ENCODE assay signal across 8 mouse cellular contexts in the genomic region with DNA sequence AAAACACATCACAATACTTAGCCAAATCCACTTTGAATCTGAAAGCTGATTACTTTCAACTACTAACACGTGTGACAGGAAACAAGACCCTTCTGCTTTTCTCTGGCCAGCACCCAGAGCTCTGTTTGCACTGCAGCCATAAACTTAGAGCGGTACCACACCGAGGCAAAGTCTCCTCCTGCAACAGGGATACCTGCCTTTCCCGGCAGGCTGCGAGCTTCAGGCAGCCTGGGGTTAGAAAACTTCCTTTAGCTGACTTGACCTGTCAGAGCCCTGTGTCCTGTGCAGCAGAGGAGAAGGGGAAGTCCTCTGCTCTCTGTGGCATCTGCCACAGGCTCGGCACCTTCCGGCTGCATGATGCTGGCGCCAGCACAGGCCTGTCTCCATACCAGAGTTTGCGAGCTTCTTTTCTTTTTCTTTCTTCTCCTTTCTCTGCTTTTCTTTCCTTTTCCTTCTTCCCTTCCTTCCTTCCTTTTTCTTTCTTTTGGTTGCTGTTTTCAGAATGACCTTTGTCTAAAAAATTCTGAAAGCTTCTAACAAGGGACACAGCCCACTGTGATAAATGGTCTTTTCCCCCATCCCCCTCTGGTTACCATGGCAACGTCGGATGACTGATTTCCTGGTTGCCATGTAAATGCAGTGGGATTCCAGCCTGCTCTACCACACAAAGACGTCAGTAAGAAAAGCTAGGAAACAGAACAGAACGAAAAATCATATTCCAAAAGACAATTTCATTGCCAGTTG. TPM values are rescaled to one million over a fixed set of nuclear protein-coding genes. Genes with fewer than 3 reads are reported as not detected.
DNase-seq lines count a peak whose midpoint lies in the region; ATAC-seq and TF ChIP-seq lines count a peak whose summit lies in the region.

No protein-coding gene starts in this region.

- peaks cover 89% of the 10 kb centered on the region for H3K27me3 ChIP-seq in megakaryocyte, embryonic 14.5 days (replicated peaks)

- intact Hi-C loops in left cerebral cortex, postnatal 14 days (cut with DNase I): no loop called here

- peak; percentile 79 for ATAC-seq in inflammation-experienced regulatory T-cells, adult 6 months

- H3K4me1 ChIP-seq in cortical plate, adult 2 months (ENCODE audit: control insufficient read depth, insufficient read depth, low read length): peaks cover 9% of the 10 kb centered on the region
- H3K4me1 ChIP-seq in megakaryocyte, embryonic 14.5 days: peaks cover 30% of the 10 kb centered on the region

- H3K27ac ChIP-seq in cortical plate, adult 2 months (ENCODE audit: insufficient read depth, low read length): peak overlapping the region; percentile 77

- H3K9me3 ChIP-seq in megakaryocyte, embryonic 14.5 days: peaks cover 11% of the 10 kb centered on the region

- H3K36me3 ChIP-seq in megakaryocyte, embryonic 14.5 days (replicated peaks; ENCODE audit: low read length): no peaks in the 10 kb centered on the region

- peak overlapping the region; percentile 6; the same call in 1 of the 2 replicates for H3K4me3 ChIP-seq in cortical plate, adult 2 months (ENCODE audit: insufficient read depth, low read length)
- peak overlapping the region; percentile 82 for H3K4me3 ChIP-seq in megakaryocyte, embryonic 14.5 days (replicated peaks)

- no peak for TF ChIP-seq POLR2A in cortical plate, adult 2 months (IDR thresholded peaks at IDR 0.05; ENCODE audit: extremely low read depth, insufficient read depth, low read length)

- peak; percentile 39 to 51 for DNase-seq in adrenal gland, adult 18-20 months (ENCODE audit: low spot score in 2 of 2)
- peak; percentile 16 for DNase-seq in gastrocnemius, postnatal 25 days
- peak; percentile 91 to 95 for DNase-seq in left cerebral cortex, postnatal 14 days (ENCODE audit: low spot score in 2 of 2)
- DNase-seq in right cerebral cortex, postnatal 4 days: peak; percentile 89
- no peak for DNase-seq in urinary bladder, postnatal 36 days (ENCODE audit: low spot score in 2 of 2)

- TF ChIP-seq CTCF in cortical plate, adult 2 months (IDR thresholded peaks at IDR 0.05; ENCODE audit: extremely low read depth, insufficient read depth, low read length): no peak

RNA-seq across cellular contexts. Expression of a gene that starts 9.4 kb away (rescaled TPM):
- 10 to 100 TPM; 17.5 to 30.5 TPM for total RNA-seq in adrenal gland, adult 18-20 months (2021)
- 104 and 123 TPM in 2 replicates for polyA plus RNA-seq in cortical plate, adult 2 months (2012; rRNA removed)
- 1 to 10 TPM; 3.5 to 7.3 TPM for total RNA-seq in gastrocnemius, postnatal 25 days (2021)
- polyA plus RNA-seq in inflammation-experienced regulatory T-cells, adult 6 months (2017; shearing (Covaris generic)): 100 to 1,000 TPM in 1 of 3 experiments, 10 to 100 TPM in 2; 56.4 to 107 (median 59.1) TPM
- total RNA-seq in left cerebral cortex, postnatal 14 days (2021): 100 to 1,000 TPM; 346 to 354 TPM
- polyA plus RNA-seq in megakaryocyte, embryonic 14.5 days (2012; ENCODE audit: insufficient read depth, low replicate concordance): 0.50 TPM in 1 of 2 replicates, not detected in the other

Comparison
In these comparisons a context has a peak if more than half of its experiments do, and no peak if none do; other contexts are left out.
1. DNase-seq: peak in adrenal gland, adult 18-20 months (2 of 2), gastrocnemius, postnatal 25 days (single experiment), left cerebral cortex, postnatal 14 days (2 of 2) and right cerebral cortex, postnatal 4 days (single experiment); none in urinary bladder, postnatal 36 days (0 of 2).
2. RNA of a gene that starts 9.4 kb away (total RNA-seq): 346 to 354 TPM in left cerebral cortex, postnatal 14 days; 17.5 to 30.5 TPM in adrenal gland, adult 18-20 months and 3.5 to 7.3 TPM in gastrocnemius, postnatal 25 days; every median in the first group is over 10 times any median in the second.